Mouse (Mus musculus) layer of hippocampus, postnatal 14 days (tissue): ENCODE results near the gene Trim62. TPM values are rescaled to one million over a fixed set of nuclear protein-coding genes. Genes with fewer than 3 reads are reported as not detected.

ENCODE experiments used
- DNase-seq, 2 experiments: peaks; one replicate each; pipeline ENCODE4 v3.0.0; 2021 to 2022; ENCODE audit warnings: low spot score in 2 of 2, mixed read lengths in 1 of 2
- total RNA-seq, 2 experiments: library from RNA; stranded (reverse); gene quantifications; 2 replicates each; pipeline ENCODE4 v1.2.3; 2021

The Trim62 gene
- total RNA-seq, 2 experiments from 2014 or later = 17.8 to 19.5 TPM

DNA sequence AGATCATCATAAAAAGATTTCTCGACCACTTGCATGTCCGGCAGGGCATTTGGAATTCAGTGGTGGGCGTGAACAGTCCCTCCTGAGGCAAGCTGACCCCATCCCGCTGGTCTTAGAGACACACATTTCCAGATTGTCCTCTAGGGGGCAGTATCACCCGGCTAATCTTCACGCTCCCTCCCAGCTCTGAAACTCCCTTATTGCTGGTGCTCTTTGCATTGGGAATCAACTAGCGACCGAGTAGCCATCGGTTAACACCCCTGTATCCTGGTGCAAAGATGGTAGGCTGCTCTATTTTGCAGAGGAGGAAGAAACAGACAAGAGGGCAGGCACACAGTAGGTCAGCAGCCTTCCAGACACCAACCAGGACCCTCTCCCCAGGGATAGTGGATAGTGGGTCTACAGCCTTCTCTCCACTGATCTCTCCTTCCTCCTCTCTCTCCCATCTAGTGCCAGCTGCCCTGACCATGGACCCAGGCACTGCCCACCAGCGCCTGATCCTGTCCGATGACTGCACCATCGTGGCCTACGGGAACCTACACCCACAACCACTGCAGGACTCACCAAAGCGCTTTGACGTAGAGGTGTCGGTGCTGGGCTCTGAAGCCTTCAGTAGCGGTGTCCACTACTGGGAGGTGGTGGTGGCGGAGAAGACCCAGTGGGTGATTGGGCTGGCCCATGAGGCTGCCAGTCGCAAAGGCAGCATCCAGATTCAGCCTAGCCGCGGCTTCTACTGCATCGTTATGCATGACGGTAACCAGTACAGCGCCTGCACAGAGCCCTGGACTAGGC, 25.4 kb downstream of the Trim62 start:
- peak in 1 of 2 experiments; percentile 60 for DNase-seq

DNA sequence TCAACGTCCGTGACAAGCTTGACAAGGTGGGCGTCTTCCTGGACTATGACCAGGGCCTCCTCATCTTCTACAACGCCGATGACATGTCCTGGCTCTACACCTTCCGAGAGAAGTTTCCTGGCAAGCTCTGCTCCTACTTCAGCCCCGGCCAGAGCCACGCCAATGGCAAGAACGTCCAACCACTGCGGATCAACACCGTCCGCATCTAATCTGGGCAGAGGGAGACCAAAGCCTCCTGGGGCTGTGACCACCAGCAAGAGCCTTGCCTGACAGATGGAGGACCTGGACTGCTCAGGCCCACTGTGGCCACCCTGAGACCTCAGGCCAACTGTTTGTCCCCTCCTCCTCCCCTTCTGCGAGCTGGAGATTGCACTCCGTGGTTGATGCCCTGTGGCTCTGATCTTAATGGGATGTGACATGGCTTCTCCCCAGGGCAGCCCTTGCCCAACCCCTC, 26.0 kb downstream of the Trim62 start:
- no peak for DNase-seq

DNA sequence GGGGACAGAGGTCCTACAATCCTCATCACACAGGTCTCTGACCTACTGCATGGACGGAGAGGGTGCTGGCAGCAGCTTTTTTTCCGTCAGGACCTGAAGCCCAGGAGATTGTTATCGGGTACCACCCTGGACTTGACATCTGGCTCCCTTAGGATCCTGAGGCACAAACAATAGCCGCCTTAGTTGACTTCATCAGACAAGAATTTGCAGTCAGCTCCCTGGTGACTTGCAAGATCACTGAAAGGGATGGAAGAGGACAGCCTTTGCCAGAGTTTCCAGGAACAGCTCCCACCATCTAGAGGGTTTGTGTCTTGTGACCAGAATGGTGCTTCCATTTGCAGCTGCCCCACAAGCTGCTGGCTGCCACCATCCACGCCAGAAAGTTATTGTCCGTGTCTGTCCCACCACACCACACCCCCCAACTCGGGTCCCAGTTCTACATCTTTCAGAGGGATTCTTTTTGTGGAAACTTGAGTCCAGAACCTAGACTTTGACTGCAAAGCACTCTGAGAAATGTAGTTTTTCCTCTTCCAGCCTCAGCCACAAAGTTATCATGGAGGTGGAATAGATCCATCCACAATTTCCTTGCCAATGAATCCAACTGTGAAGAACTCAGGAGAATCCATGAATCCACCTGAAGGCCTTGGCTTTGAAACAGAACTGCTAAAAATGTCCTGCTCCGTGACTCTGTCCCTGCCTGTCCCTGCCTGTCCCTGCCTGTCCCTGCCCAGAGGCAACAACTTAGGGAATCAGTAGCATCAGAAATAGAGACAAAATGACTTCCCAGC, 27.1 kb downstream of the Trim62 start:
- no peak for DNase-seq

DNA sequence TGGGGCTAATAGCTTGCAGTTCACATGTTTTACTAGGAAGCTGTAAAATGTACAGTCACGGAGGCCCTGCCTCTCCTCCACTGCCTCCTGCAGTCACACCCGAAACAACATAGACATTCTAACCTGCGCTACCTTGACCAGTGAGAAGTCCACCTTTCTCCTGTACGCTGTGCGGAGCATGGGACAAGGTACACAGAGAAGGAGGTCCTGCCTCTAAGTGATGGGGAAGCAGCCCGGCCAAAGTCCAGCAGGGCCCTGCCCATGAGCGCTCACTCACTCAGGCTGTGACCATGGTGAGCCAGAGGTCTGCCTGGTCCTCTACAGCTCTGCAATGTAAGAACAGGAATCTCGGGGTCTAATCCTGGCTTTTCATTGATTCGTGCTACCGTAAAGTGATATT, 28.7 kb downstream of the Trim62 start:
- DNase-seq = no peak

DNA sequence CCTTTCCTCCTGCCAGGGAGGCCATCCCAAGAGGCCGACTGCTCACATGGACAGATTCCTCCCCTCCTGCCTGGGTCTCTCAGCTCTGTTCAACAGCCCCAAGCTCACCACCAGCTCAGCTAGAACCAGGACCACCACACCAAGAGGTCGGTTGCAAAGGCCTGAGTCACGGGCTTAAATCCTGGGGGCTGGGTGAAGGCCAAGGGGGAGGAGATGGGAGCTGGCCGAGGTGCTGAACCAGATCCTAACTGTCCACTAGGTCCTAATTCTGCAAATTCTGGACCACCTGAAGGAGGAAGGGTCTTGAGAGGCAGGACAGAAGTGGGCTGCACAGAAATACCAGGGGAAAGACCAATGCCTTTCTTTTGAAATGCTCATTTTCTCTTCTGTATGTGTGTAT, 30.4 kb downstream of the Trim62 start:
- DNase-seq = no peak

DNA sequence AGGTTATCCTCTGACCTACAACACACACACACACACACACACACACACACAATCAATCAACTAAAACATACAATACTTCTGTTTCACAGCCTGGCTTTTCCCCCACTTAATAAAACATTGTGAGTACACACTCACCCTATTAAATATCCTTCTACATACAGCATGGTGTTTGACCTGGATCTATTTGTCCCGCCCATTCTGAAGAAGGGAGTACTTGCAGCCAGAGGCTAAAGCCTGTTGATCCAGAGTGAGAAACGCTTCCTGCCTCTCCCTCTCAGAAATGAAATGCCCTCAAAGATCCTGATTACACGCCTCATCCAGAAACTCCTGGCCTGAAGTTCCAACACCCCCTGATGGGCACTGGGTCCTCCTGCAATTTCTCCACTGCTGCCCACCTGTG, 33.7 kb downstream of the Trim62 start:
- DNase-seq = no peak

DNA sequence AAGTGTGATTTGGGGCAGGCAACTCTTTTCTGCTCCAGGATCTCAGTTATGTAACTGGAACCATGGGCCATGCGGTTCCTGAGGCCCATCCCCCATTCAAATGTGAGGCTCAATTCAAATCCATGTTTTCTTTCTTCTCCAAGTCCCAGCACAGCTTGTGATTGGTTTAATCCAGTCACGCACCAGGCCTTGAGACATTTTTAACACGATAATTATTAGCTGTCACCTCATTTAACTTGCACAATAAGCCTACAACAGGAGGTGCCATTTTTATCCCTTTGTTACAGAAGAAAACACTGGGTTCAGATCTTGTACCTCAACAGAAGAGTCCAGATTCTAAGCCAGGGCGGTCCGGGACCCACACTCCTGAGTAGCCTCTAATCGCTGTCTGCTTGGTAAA, 34.4 kb downstream of the Trim62 start:
- DNase-seq = no peak

DNA sequence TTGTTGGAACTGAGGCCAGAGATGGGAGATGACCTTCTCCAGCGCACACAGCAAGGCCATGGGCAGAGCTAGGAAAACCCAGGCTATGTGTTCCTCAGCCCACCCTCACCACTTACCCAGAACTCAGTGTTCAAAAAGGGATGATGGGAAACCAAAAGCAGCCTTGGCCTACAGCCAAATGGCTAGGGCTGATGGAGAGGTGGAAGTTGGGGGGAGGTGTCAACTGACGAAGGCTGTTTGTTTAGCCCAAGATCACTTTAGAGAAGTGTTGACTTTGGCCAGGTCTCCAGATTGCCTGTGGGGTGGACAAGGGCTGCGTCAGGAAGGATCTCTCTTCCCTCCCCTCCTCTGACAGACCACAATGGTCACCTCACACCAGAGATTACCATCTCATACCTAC, 34.8 kb downstream of the Trim62 start:
- no peak for DNase-seq

DNA sequence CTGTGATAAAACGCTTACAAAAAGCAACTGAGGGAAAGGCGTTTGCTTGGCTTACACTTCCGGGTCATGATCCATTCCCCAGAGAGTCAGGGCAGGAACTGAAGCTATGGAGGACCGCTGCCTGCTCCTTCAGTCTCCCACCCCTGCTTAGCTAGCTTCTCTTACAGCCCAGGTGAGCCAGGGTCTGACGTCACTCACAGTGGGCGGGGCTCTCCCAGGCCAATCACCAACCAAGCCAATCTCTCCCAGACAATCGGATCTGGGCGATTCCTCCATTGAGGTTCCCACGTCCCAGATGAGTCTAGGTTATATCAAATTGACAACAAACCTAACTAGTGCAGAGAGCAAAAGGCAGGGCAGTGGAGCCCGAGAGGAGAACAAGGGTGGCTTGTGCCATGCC, 35.7 kb downstream of the Trim62 start:
- DNase-seq = no peak

DNA sequence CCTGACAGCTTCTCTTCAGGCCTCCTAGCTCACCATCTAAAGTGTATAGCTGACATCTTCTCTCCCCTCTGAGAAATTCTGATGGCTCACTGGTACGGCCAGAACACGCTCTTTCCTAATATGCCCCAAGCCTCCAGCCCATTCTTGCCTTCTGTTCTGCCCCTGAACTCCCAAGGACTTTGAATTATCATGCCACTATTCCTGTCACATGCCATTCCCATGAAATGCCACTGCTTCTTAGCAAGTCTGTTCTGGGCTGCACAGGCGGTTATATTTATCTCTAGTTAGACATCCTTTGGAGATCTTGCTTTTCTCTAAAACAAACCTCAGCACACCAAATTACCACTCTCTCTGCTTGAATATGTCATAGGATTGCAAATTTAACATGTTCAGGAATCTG, 40.2 kb downstream of the Trim62 start:
- DNase-seq = no peak

DNA sequence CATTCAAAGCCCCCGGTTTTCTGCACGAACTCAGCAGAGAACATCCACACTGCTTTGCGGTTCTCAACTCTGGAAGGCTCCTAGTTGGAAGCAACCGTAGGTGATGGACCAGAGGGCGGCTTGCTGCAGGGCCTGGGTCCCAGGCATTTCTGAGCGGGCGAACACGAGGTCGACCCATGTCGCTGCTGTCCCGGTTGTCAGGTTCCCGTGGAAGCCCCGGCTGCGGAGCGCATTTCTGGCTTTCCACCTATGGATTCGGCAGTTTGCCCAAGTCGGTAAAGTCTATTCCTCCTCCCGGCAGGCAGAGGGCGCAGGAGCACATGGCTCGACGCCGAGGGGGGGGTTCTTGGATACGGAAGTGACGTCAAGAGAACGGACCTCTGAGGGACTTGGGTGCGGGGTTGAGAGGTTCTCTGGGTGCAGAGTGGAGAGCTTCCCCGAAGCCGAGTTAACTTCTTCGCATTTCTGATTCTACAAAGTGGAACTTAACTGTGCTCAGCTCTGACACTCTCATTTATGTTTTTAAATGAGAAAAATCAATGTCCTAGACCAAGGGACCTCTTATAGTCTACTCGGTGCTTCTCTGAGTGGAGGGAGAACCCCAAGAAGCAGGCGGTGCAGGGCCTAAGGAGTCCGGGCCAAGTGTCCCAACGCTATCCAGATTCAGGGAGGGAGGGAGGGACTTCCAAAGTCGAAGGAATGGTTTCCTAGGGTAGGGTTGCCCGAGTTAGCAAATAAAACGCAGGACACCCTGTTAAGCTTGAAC, 41.6 kb downstream of the Trim62 start:
- peak; percentile 82 to 85 for DNase-seq

DNA sequence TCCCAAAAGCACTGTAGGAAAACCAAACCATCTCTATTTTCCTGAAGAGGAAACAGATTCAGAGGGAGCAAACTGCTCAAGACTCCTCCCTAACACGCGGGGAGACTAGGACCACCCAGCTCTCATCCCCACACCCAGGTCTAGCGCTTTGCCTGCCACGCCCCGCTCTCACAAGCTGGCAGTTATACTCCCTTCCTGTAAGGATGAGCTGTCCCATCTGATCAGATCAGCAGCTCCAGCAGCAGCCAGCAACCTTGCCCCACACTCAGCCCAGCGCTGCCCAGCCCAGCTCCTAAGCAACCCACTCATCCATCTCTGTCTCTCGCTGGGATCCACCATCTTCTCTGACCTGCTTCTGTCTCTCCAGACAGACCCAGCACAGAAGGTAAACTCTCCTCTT, 49.4 kb downstream of the Trim62 start:
- DNase-seq = no peak

DNA sequence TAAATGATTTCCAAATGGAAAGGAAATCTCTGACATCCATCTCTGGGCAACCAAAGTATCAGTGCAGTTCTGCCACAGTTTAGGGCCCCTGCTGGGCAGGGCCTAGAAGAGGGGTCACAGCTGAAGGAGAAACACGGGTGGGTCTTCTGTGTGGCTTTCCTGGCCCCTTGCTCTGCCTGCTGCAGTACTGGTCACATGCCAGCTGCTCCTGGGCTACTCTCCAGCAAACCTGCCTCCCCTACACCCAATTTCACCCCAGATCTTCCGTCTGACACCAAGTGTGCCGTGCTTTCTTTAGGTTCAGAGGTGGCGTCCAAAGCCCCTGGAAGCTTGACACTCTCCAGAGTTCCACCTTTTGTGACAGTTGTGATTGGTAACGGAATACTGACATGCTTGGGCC, 52.2 kb downstream of the Trim62 start:
- DNase-seq = no peak

DNA sequence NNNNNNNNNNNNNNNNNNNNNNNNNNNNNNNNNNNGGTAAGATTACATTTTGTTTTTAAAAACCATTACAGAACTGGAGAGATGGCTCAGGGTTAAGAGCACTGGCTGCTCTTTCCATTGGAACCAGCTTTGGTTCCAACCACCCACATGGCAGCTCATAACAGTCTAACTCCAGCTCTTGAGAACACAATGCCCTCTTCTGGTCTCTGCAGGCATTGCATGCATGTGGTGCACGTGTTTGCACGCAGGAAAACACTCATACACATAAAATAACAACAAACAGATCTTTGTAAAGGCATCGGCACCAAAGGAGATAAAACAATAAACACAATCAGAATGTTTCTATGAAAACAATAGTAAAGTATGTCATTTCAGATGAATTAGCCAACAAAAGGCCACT, 59.0 kb downstream of the Trim62 start:
- DNase-seq = no peak

DNA sequence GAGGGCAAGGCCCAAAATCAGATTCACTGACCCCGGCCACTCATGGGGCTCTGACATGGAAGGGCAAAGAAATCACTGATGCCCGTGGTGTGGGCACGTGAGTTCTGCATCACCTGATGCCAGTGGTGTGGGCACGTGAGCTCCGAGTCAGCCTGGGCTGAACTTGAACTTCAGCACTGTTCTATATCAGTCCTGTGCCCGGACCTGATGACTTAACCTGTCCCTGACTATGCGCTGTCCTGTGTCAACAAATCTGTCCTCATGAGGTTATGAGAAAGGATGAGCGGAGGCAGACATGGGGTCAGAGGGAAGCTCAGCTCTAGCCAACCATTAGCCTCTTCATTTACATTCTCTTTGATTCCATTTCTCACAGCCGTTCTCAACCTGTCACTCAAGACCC, 63.4 kb downstream of the Trim62 start:
- DNase-seq = no peak

DNA sequence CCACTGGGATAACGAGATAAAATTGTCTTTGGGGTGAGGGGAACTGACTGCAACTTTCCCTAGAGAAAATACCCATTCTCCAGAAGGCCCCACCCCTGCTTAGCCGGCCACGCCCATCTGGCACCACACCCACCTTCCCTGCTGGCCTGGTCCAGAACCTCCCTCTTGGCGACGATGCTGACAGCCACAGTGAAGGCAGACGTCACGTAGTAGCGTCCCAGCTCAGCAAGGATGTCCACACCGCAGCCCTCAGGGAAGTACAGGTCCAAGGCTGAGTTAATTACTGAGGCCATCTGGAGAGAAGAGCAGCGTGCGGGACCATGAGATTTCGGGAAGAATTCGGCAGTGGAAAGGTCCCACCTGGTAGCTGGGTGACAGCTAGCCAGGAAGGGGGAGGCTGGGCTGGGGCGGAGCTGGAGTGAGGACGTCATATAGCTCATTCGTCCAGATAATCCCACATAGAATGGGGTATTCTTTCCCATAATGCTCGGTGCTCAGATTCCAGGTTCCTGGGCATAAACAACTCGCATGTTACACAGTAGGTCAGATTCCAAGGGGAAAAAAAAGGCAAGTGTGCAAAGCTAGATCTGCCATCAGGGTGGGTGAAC, 64.0 kb downstream of the Trim62 start:
- no peak for DNase-seq

DNA sequence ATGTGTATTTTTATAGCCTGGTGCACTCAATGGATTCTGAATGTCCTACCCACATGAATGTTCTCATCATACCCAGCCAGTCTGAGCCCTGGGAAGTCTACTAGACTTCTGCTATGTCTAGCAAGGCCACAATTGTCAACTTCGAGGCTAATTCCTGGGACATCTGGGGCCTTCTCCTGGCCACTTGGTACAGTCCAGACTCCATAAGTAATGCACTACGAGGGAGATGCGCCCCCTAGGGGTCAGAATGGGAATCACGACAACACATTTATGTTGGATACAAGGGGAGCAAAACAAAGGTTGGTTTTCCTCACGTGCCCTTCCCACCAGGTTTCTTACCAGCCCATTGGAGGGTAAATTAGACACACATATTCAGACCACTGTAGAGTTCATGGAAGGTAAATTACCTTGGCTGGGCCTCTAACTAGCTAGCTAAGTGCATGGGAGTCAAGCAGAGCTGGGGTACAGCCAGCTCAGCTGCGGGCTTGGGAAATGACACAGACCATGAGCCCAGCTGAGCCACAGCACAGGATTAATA, 64.8 kb downstream of the Trim62 start:
- DNase-seq = no peak

DNA sequence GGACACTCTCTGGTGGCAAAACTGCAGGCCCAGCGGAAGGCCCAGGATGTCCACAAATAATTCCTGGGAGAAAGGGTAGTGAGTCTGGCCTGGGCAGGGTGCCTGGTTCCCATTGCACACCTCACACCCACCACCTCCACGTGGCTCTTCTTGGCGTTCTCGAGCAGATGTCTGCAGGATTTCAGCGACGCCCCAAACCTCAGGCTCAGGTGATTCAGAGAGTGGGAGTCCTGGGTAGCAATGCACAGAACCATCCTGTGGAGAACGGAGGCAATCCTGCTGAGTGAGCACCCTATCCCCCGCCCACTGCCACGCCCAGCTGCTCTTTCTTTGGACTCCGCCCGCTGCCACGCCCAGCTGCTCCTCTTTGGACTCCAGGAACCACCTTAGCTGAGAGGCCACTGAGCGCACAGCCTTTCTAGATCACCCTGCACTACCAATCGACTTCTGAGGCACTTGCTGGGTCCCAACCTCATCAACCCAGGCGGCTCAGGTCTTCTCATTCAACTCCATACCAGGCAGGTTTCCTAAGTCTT, 66.2 kb downstream of the Trim62 start:
- DNase-seq = no peak

DNA sequence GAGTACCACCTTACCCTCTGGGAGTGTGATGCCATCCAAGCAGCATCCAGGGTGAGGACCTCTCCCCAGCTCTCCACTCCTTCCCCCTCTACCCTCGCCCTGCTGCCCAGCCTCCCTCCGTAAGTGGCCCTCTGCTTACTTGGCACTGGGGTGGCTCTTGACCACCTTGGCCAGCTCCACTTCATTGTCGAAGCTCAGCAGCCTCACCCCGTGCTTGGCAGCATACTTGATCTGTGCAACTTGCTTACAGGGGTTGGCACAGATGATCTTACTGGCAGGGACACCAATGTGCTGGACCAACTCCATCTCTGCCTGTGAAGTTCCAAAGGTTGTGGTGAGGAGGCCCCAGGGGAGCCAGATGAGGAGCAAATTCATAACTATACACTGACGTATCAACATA, 67.1 kb downstream of the Trim62 start:
- DNase-seq = no peak

DNA sequence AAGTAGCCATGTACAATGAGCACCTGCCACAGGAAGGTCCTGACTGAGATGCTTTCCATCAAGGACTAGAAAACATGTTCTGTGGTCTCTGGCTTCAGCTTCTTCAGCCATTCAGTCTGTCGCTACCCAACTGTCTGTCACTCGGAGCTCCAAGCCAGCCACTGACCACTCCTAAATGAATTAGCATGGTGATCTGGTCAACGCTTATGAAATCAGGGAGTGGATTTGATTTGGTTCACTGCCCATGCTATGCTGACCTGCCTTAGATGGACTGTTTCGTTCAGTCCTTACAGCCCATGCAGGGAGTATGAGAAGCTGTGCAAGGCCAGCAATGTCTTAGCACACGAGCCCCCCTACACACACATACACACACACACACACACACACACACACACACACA, 70.5 kb downstream of the Trim62 start:
- DNase-seq = no peak
